Mouse (Mus musculus): Measurements from ENCODE around the gene Fbxw10. TPM values are rescaled to one million over a fixed set of nuclear protein-coding genes. Genes with fewer than 3 reads are reported as not detected.
A peak's percentile ranks its signal among the peaks of the same experiment; 100 is the strongest.

The Fbxw10 gene
- polyA plus RNA-seq, 1 experiment from 2014 or later = 0.50 TPM

DNA sequence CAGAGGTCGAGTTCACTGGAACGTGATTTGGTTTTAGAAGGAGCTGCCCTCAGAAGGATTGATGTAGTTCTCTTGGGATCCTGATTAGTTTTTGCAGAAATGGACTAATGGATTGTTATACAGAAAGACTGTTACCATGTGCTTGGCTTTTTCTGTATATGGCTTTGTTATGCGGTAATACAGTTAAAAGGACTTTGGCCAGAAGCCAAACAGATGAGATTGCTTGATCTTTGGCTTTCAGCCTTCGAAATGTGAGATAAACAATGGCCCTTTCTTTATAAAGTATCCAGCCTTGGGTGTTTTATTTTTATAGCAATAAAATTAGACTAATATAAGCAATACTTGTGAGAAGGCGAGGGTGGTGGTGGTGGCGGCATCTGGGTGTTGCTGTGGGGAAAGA, 30.3 kb upstream of the Fbxw10 start:
- no peaks in the 10 kb centered on the region for H3K27me3 ChIP-seq (ENCODE audit: control insufficient read depth, insufficient read depth, low read length)
- H3K4me3 ChIP-seq (replicated peaks; ENCODE audit: low read length) = no peak overlapping the region
- no peaks in the 10 kb centered on the region for H3K9me3 ChIP-seq (replicated peaks; ENCODE audit: control insufficient read depth, low read length)
- 26% methylated on average over 6 of the region's 6 CpGs for WGBS
- no peaks in the 10 kb centered on the region for H3K36me3 ChIP-seq (ENCODE audit: control insufficient read depth, insufficient read depth, low read length)
- no peak overlapping the region for H3K4me2 ChIP-seq (ENCODE audit: low read depth, low read length)
- ATAC-seq (ENCODE audit: insufficient read depth, low FRiP score) = no peak
- H3K4me1 ChIP-seq (ENCODE audit: control insufficient read depth, insufficient read depth, low read length) = peaks cover 11% of the 10 kb centered on the region
- no peak overlapping the region for H3K27ac ChIP-seq (ENCODE audit: low read length)
- no peak overlapping the region for H3K9ac ChIP-seq (ENCODE audit: low read length)

DNA sequence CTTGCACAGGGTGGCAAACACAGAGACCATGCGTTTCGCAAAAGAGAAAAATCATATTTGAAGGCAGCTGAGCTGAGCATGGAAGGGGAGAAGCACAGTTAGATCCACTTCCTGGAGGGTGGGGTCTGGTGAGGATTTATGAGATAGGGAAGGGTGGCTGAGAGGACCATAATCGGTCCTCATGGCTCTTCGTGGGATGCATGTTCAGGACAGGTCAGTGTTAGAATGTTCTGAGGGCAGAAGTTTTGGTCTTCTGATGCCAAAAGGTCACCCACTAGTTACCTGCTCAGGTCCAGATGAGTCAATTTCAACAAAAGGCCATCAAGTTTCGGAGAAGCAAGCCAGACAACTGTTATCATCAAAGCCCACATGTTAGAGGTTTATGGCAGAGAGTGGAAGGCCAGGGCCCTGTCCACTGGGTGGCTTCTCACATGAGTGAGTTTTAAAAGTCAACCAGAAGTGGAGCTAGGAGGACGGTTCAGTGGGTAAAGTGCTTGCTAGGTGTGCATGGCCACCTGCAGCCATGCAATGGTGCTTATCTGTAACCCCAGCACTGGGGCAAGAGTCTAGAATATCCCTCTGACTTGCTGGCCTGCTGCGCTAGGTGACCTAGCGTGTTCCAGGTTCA, 27.7 kb upstream of the Fbxw10 start:
- H3K4me3 ChIP-seq (replicated peaks; ENCODE audit: low read length) = no peak overlapping the region
- H3K36me3 ChIP-seq (ENCODE audit: control insufficient read depth, insufficient read depth, low read length) = no peaks in the 10 kb centered on the region
- peaks cover 17% of the 10 kb centered on the region for H3K4me1 ChIP-seq (ENCODE audit: control insufficient read depth, insufficient read depth, low read length)
- H3K4me2 ChIP-seq (ENCODE audit: low read depth, low read length) = 0 out of 2 replicates have a peak overlapping the region, but pooled peaks have one; percentile 89
- no peak overlapping the region for H3K27ac ChIP-seq (ENCODE audit: low read length)
- no peaks in the 10 kb centered on the region for H3K27me3 ChIP-seq (ENCODE audit: control insufficient read depth, insufficient read depth, low read length)
- 86% methylated on average over 8 of the region's 8 CpGs for WGBS
- no peak overlapping the region for H3K9ac ChIP-seq (ENCODE audit: low read length)
- ATAC-seq (ENCODE audit: insufficient read depth, low FRiP score) = no peak
- H3K9me3 ChIP-seq (replicated peaks; ENCODE audit: control insufficient read depth, low read length) = no peaks in the 10 kb centered on the region

DNA sequence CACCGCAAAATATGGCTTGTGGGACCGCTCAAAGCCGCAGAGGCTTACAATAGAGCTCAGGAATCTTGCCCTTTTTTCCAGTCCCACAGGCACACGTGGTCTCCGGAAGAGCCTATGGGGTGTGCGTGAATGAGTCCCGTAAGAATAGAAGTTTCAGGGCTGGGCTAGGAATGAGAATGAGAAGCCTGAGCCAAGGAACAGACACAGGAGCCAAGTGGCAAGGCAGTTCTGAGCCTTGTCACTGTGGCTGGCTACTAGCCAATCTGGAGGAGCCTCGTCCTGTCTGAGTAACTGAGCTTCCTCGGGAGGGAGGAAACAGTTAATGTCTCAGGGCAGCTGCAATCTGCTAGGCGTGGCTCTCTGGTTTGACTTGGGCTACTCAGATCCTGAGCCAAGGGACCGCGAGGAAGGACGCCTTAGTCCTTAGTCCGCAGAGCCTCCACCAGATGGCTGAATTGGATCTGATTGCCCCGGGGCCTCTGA, 26.8 kb upstream of the Fbxw10 start, which contains the start of gene Trim16:
Trim16 (plus strand) TSS at position 173 of the 483 bp plus-strand sequence.
- Histone ChIP-seq H3K27ac (ENCODE audit: low read length) (peak within 1 kb of the TSS; percentile 93), H3K4me2 (ENCODE audit: low read depth, low read length) (peak within 1 kb of the TSS; percentile 89), H3K36me3 (ENCODE audit: control insufficient read depth, insufficient read depth, low read length) (no peaks in the 10 kb centered on the region), H3K27me3 (ENCODE audit: control insufficient read depth, insufficient read depth, low read length) (no peaks in the 10 kb centered on the region), H3K4me1 (ENCODE audit: control insufficient read depth, insufficient read depth, low read length) (peaks cover 26% of the 10 kb centered on the region), H3K9ac (ENCODE audit: low read length) (peak within 1 kb of the TSS; percentile 82), H3K4me3 (replicated peaks; ENCODE audit: low read length) (peak within 1 kb of the TSS; percentile 73), H3K9me3 (replicated peaks; ENCODE audit: control insufficient read depth, low read length) (no peaks in the 10 kb centered on the region)
- ATAC-seq (ENCODE audit: insufficient read depth, low FRiP score) = peak; percentile 87
- under 1% methylated on average over 15 of the region's 15 CpGs for WGBS

DNA sequence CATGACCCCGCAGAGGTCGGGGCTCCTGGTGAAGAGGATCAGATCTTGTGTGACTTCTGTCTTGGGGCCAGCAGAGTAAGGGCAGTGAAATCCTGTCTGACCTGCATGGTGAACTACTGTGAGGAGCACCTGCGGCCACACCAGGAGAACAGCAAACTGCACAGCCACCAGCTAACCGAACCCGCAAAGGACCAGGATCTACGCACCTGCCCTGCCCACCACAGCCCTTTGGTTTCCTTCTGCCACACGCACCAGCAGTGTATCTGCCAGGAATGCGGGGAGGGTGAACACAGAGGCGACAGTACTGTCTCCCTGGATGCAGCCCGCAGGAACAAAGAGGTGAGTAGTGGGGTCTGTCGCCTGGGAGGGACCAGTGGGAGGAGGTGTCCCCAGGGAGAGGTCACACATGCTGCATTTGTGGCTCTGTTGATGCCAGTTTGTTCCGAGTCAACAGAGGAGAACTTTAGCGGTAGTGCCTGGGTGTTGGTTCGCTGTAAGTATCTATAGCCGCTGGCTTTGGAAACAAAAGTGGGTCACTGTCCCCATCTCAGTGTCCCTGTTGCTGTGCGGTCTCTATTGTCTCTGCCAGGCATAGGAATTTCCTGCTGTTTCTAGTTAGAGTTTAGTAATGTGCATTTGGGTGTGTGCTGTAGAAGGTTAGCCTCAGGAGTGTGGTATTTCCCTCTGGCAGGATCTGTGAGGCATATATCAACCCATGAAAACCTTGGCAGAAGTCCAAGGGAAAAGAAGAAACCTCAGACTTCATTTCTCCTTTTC, 26.0 kb upstream of the Fbxw10 start:
- ATAC-seq (ENCODE audit: insufficient read depth, low FRiP score) = peak; percentile 34
- peak overlapping the region; percentile 93 for H3K27ac ChIP-seq (ENCODE audit: low read length)
- H3K36me3 ChIP-seq (ENCODE audit: control insufficient read depth, insufficient read depth, low read length) = no peaks in the 10 kb centered on the region
- H3K4me1 ChIP-seq (ENCODE audit: control insufficient read depth, insufficient read depth, low read length) = peaks cover 29% of the 10 kb centered on the region
- peak overlapping the region; percentile 73 for H3K4me3 ChIP-seq (replicated peaks; ENCODE audit: low read length)
- H3K4me2 ChIP-seq (ENCODE audit: low read depth, low read length) = peak overlapping the region; percentile 89
- no peaks in the 10 kb centered on the region for H3K27me3 ChIP-seq (ENCODE audit: control insufficient read depth, insufficient read depth, low read length)
- H3K9me3 ChIP-seq (replicated peaks; ENCODE audit: control insufficient read depth, low read length) = no peaks in the 10 kb centered on the region
- 8% methylated on average over 16 of the region's 16 CpGs for WGBS
- H3K9ac ChIP-seq (ENCODE audit: low read length) = peak overlapping the region; percentile 82

DNA sequence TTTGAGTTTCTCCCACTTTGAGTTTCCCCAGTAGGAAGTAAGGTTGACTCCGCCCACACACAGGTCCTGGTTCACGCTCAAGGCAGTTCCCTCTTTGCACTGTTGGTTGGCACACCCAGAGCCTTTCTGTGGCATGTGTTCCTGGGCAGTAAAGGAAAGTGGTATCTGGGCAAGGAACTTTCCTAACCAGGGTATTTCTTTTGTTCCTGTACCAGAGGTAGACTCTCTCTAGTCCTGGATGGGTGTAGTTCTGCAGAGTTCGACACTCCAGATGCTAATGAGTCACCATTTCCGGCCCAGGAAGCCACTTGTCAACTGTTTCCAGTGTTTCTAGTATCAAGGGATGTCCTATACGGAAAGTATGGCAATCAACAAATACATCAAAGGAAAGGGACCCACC, 25.0 kb upstream of the Fbxw10 start:
- H3K36me3 ChIP-seq (ENCODE audit: control insufficient read depth, insufficient read depth, low read length) = no peaks in the 10 kb centered on the region
- 43% methylated on average over 5 of the region's 5 CpGs for WGBS
- H3K9me3 ChIP-seq (replicated peaks; ENCODE audit: control insufficient read depth, low read length) = no peaks in the 10 kb centered on the region
- peak overlapping the region; percentile 76 for H3K27ac ChIP-seq (ENCODE audit: low read length)
- H3K4me3 ChIP-seq (replicated peaks; ENCODE audit: low read length) = peak overlapping the region; percentile 39
- no peak for ATAC-seq (ENCODE audit: insufficient read depth, low FRiP score)
- no peaks in the 10 kb centered on the region for H3K27me3 ChIP-seq (ENCODE audit: control insufficient read depth, insufficient read depth, low read length)
- H3K4me2 ChIP-seq (ENCODE audit: low read depth, low read length) = peak overlapping the region; percentile 45
- H3K9ac ChIP-seq (ENCODE audit: low read length) = peak overlapping the region; percentile 5
- peaks cover 35% of the 10 kb centered on the region for H3K4me1 ChIP-seq (ENCODE audit: control insufficient read depth, insufficient read depth, low read length)

DNA sequence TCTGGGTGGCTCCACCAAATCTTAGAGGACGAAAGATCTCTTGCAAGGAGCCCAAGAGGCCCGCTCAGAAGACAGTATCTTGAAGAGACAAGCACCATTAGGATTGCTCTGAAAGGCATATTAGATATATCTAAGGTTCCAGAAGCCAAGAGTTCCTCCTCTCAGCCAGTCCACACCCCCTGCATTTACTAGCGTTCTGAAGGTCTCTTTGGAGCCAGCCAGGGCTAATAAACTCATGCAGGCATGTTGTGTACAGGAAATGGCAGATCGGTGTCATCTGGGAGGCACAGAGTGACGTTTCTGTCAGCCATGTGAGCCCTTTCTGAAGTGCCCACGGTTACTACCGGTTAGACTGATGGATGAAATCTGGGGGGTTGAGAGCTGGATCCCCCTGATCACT, 22.7 kb upstream of the Fbxw10 start:
- H3K9me3 ChIP-seq (replicated peaks; ENCODE audit: control insufficient read depth, low read length) = no peaks in the 10 kb centered on the region
- no peak for ATAC-seq (ENCODE audit: insufficient read depth, low FRiP score)
- WGBS = 64% methylated on average over 7 of the region's 7 CpGs
- peaks cover 35% of the 10 kb centered on the region for H3K4me1 ChIP-seq (ENCODE audit: control insufficient read depth, insufficient read depth, low read length)
- H3K27me3 ChIP-seq (ENCODE audit: control insufficient read depth, insufficient read depth, low read length) = no peaks in the 10 kb centered on the region
- H3K4me3 ChIP-seq (replicated peaks; ENCODE audit: low read length) = no peak overlapping the region
- no peak overlapping the region for H3K4me2 ChIP-seq (ENCODE audit: low read depth, low read length)
- no peaks in the 10 kb centered on the region for H3K36me3 ChIP-seq (ENCODE audit: control insufficient read depth, insufficient read depth, low read length)
- no peak overlapping the region for H3K27ac ChIP-seq (ENCODE audit: low read length)
- no peak overlapping the region for H3K9ac ChIP-seq (ENCODE audit: low read length)

DNA sequence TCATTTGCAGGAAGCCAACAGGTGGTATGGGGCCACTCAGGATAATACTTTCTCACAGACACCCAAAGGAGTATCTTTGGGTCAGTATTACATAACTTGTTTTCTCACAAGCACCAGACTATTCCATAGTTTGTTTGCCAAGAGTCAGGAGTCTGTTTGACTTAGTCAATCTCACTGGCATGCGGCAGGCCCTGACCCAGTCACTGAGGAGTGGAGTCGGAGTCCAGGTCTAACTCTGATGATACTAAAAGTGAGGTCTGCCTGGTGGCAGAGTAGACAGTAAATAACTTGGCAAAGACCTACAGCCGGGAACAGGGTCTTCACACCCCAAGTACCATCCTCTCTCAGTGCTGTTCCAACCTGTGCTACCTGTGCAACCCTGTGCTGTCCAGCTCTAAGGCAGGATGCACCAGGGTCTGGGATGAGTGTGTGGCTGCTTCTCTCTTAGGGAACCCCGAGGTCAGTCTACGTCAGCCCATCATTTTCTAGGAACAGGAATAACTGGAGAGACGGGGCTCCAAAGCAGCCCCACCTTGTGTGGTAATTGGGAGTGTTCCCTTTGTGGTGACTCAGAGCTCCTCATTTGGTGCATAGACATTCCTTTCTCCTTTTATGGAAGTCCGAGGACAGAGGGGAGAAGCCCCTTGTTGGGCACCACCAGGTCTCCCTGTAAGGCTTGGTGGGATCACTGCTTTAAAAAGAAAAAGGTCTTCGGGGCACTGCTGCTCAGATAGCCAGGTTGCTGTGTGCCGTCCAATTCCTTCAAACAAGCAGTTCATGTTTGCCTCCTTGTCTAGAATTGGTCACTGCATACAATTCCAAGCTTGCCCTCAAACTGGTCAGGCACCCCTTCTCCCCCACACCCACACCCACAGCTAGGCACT, 21.4 kb upstream of the Fbxw10 start:
- H3K27ac ChIP-seq (ENCODE audit: low read length) = peak overlapping the region; percentile 85

DNA sequence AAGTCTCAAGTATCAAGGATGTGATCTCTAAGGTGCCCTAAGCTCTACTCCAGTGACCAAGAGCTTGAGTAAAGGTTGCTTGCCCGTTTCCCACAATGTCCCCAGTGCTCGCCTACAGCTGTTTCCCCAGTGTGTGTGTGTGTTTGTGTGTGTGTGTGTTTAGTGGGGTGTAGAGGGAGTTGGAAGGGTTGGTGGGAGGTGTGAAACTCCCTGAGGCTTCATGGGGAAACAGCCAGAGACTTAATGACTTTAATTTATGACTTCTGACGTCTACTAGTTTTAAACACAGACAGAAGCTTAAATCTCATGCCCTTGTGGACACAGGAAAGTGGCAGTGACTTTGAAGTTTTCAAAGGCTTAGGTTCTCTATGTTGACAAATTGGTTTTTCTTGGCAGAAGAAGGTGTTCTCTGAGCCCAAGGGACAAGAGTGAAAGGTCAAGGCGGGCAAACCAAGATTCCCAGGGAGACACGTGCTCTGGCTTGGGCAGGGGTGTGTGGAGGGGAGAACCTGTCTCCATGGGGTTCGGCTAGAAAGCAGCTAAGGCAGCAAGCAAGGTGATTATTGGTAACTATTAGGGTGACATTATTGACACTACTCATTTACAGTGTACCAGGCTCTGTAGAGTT, 20.6 kb upstream of the Fbxw10 start:
- H3K4me3 ChIP-seq (replicated peaks; ENCODE audit: low read length) = no peak overlapping the region
- peak overlapping the region; percentile 24; the same call in 1 of the 2 replicates for H3K4me2 ChIP-seq (ENCODE audit: low read depth, low read length)
- WGBS = 52% methylated on average over 6 of the region's 6 CpGs
- peak; percentile 12; the same call in 1 of the 2 replicates for ATAC-seq (ENCODE audit: insufficient read depth, low FRiP score)
- H3K27me3 ChIP-seq (ENCODE audit: control insufficient read depth, insufficient read depth, low read length) = no peaks in the 10 kb centered on the region
- H3K36me3 ChIP-seq (ENCODE audit: control insufficient read depth, insufficient read depth, low read length) = no peaks in the 10 kb centered on the region
- peaks cover 24% of the 10 kb centered on the region for H3K4me1 ChIP-seq (ENCODE audit: control insufficient read depth, insufficient read depth, low read length)
- peak overlapping the region; percentile 17; the same call in 1 of the 2 replicates for H3K9ac ChIP-seq (ENCODE audit: low read length)
- peak overlapping the region; percentile 85 for H3K27ac ChIP-seq (ENCODE audit: low read length)
- H3K9me3 ChIP-seq (replicated peaks; ENCODE audit: control insufficient read depth, low read length) = no peaks in the 10 kb centered on the region

More for the DNA sequence above, 21.4 kb upstream of the Fbxw10 start:
- Histone ChIP-seq H3K4me2 (ENCODE audit: low read depth, low read length) (peak overlapping the region; percentile 24; the same call in 1 of the 2 replicates), H3K36me3 (ENCODE audit: control insufficient read depth, insufficient read depth, low read length) (no peaks in the 10 kb centered on the region), H3K4me1 (ENCODE audit: control insufficient read depth, insufficient read depth, low read length) (peaks cover 29% of the 10 kb centered on the region), H3K9me3 (replicated peaks; ENCODE audit: control insufficient read depth, low read length) (no peaks in the 10 kb centered on the region), H3K4me3 (replicated peaks; ENCODE audit: low read length) (no peak overlapping the region), H3K9ac (ENCODE audit: low read length) (peak overlapping the region; percentile 17; the same call in 1 of the 2 replicates), H3K27me3 (ENCODE audit: control insufficient read depth, insufficient read depth, low read length) (no peaks in the 10 kb centered on the region)
- ATAC-seq (ENCODE audit: insufficient read depth, low FRiP score) = peak; percentile 65; the same call in 1 of the 2 replicates
- WGBS = 60% methylated on average over 9 of the region's 9 CpGs
